Mouse (Mus musculus) liver, postnatal 0 days (tissue): ENCODE measurements around the gene Crp. TPM values are rescaled to one million over a fixed set of nuclear protein-coding genes. Genes with fewer than 3 reads are reported as not detected.

Experiments used
- ATAC-seq: fragments of 200-750 bp; cut with Nextera tagmentation; 2 replicates; pipeline ENCODE4 v1.8.0; 2017; ENCODE audit warnings: mild to moderate bottlenecking, moderate library complexity
- DNase-seq: peaks from one replicate; pipeline ENCODE4 v3.0.0-alpha.2; 2016
- H3K27ac ChIP-seq: fragments of 300-500 bp; sonication (generic); 2 replicates; pipeline ENCODE4 v1.5.1; 2014; ENCODE audit warnings: antibody characterized with exemption, moderate library complexity, mild to moderate bottlenecking, low read depth
- H3K27me3 ChIP-seq: fragments of 300-500 bp; sonication (generic); 2 replicates; pipeline ENCODE4 v1.6.1; 2014; ENCODE audit warnings: low read length, control low read depth, mixed read lengths; ENCODE audit not compliant: insufficient read depth
- H3K36me3 ChIP-seq: fragments of 300-500 bp; sonication (generic); replicated peaks from 2 replicates; pipeline ENCODE4 v1.6.1; 2014; ENCODE audit warnings: mild to moderate bottlenecking, control low read depth, low read length, moderate library complexity, mixed read lengths; ENCODE audit not compliant: insufficient read depth
- H3K4me1 ChIP-seq: fragments of 300-500 bp; sonication (generic); 2 replicates; pipeline ENCODE4 v1.6.1; 2014; ENCODE audit warnings: antibody characterized with exemption, mild to moderate bottlenecking, control low read depth; ENCODE audit not compliant: insufficient read depth
- H3K4me2 ChIP-seq: fragments of 300-500 bp; sonication (generic); 2 replicates; pipeline ENCODE4 v1.6.1; 2014; ENCODE audit warnings: low read depth, mild to moderate bottlenecking, low read length, moderate library complexity, mixed read lengths
- H3K4me3 ChIP-seq: fragments of 300-500 bp; sonication (generic); 2 replicates; pipeline ENCODE4 v1.5.1; 2014; ENCODE audit warnings: low read depth, low read length
- H3K9ac ChIP-seq: fragments of 300-500 bp; sonication (generic); replicated peaks from 2 replicates; pipeline ENCODE4 v1.6.1; 2014; ENCODE audit warnings: mild to moderate bottlenecking, moderate library complexity
- H3K9me3 ChIP-seq: fragments of 300-500 bp; sonication (generic); 2 replicates; pipeline ENCODE4 v1.6.1; 2016; ENCODE audit warnings: mild to moderate bottlenecking, control low read depth, low read length, mixed read lengths
- CTCF ChIP-seq: sonication (generic); IDR thresholded peaks from 2 replicates; pipeline ENCODE4 v1.5.1; 2016; ENCODE audit warnings: antibody characterized with exemption, low read depth
- EP300 ChIP-seq: IDR thresholded peaks from 2 replicates; pipeline ENCODE4 v1.6.1; 2016; ENCODE audit warnings: antibody characterized with exemption, low read depth, mild to moderate bottlenecking
- WGBS: fragments of 180-500 bp; shearing (Covaris S2); extraction: QIAGEN DNeasy Blood & Tissue Kit; methylation state at CpG from one replicate; pipeline ENCODE4 v1.1.7; 2014; ENCODE audit not compliant: insufficient replicate concordance; 5-methylcytosine and 5-hydroxymethylcytosine counted together
- polyA plus RNA-seq: library from polyadenylated mRNA; unstranded; fragments of >200 nt; fragmentation: Nextera tagmentation; extraction: Ambion mirVana; gene quantifications from 2 replicates; pipeline ENCODE4 v1.2.1, GENCODE M21; 2015

Crp gene
- polyA plus RNA-seq, 1 experiment from 2014 or later, result 340 TPM

DNA sequence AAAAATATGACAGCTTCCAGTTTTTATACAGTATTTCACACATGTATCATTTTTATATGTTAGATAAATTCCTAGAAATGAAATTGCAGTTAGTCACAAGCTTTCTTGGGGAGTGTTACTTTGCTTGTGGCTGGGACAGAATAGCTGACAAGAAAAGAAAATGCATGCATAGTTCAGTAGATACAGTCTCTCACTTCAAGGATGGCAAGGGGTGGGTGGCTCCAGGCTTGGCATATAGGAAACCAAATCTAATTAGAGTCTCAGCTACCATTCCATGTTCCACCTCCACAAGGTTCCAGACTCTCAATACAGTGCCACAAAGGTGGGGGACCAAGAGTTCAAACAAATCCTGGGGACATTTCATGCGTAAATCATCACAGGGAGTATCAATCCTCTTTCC is 61.7 kb downstream of the Crp start:
- TF ChIP-seq CTCF, result no peak
- TF ChIP-seq EP300, result no peak
- Histone ChIP-seq H3K27me3 (no peaks in the 10 kb centered on the region), H3K9me3 (no peaks in the 10 kb centered on the region), H3K4me2 (no peak overlapping the region), H3K36me3 (no peaks in the 10 kb centered on the region), H3K27ac (no peak overlapping the region), H3K9ac (no peak overlapping the region), H3K4me1 (no peaks in the 10 kb centered on the region), H3K4me3 (no peak overlapping the region)
- 72% methylated on average over 1 of the region's 1 CpGs for WGBS
- DNase-seq (no peak), ATAC-seq (no peak)

DNA sequence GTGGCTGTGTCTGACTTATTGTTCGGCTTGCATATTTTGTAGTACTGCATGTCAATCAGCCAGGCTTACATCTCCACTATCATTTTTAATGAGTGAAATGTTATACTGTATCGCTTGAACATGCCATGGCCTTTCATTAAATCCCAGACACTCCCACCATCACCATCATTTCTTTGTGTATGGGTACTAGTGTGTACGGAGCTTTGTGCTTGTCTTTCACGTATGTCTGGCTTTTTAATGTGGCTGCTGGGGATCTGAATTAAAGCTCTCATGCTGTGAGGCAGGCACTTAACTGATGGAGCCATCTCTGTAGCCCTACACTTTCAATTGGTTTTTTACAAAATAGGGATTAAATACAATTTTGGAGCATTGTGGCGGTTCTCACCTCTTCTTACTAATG is 81.3 kb downstream of the Crp start:
- Histone ChIP-seq H3K36me3 (no peaks in the 10 kb centered on the region), H3K27ac (no peak overlapping the region), H3K27me3 (no peaks in the 10 kb centered on the region), H3K4me3 (no peak overlapping the region), H3K4me2 (no peak overlapping the region), H3K4me1 (no peaks in the 10 kb centered on the region), H3K9ac (no peak overlapping the region), H3K9me3 (no peaks in the 10 kb centered on the region)
- ATAC-seq, result no peak
- 79% methylated on average over 5 of the region's 5 CpGs for WGBS
- no peak for TF ChIP-seq CTCF
- TF ChIP-seq EP300, result no peak
- DNase-seq, result no peak

DNA sequence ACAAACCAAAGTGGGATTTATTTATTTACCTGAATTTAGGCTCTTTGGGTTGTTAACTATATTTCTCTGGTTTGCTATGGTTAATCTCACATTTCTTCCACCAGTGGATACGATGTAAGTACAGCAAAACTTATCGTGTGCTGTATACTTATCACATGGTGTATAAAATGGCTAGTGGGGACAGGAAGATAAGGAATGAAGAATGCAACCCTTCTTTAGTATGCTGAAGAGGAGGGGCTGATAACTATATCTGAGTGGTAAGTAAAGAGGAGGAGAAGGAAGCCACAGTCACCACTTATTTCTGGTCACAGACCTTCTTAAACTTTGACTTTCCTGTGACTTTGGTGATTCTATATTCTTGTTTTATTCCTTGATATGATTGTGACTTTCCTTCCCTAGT is 87.5 kb downstream of the Crp start:
- TF ChIP-seq CTCF (no peak), EP300 (no peak)
- Histone ChIP-seq H3K36me3 (no peaks in the 10 kb centered on the region), H3K9ac (no peak overlapping the region), H3K9me3 (no peaks in the 10 kb centered on the region), H3K27me3 (no peaks in the 10 kb centered on the region), H3K27ac (no peak overlapping the region), H3K4me1 (no peaks in the 10 kb centered on the region), H3K4me3 (no peak overlapping the region), H3K4me2 (no peak overlapping the region)
- whole genome bisulfite sequencing, result 52% methylated on average over 2 of the region's 2 CpGs
- ATAC-seq, result no peak
- no peak for DNase-seq

DNA sequence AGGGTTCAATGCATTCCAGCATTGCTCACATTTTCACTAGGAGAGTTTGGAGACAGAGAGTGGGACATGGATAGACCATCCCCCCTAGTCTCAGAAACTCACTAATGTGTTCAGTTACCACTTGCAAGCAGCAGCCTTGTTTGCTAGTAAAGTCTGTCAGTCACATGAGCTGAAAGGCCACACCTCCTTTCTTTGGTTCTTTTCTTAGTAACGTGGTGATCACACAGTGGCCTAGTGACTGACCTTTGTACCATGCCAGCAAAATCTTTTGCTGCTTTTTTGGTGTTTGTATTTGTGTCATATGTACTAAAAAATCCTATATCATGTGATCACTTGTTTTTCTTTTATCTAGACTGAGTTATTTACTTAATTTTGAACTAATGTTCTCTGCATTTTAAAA is 88.0 kb downstream of the Crp start:
- 34% methylated on average over 1 of the region's 1 CpGs for WGBS
- H3K9ac ChIP-seq, result no peak overlapping the region
- H3K9me3 ChIP-seq, result no peaks in the 10 kb centered on the region
- no peaks in the 10 kb centered on the region for H3K4me1 ChIP-seq
- H3K4me3 ChIP-seq, result no peak overlapping the region
- ATAC-seq, result peak; percentile 69
- no peaks in the 10 kb centered on the region for H3K27me3 ChIP-seq
- no peak overlapping the region for H3K4me2 ChIP-seq
- no peak overlapping the region for H3K27ac ChIP-seq
- TF ChIP-seq EP300, result no peak
- TF ChIP-seq CTCF, result no peak
- no peaks in the 10 kb centered on the region for H3K36me3 ChIP-seq
- DNase-seq, result no peak

DNA sequence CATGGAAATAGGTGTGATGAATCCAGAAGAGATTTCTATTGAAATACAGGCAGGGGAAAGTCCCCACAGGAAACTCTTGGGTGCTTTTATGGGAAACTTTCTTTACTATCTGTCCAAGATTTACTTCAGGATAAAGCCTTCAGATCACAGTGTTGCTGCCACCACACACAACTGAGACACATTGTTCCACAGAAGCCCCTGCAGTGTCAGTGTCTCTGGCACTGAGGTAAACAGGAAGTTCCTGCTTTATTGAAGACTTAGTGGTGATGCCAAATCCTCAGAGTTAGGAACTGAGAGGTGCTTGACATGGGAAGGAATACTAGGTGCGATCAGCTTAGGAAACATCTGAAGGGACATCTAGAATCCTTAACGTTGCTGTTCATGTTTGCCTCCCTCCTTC is 131.1 kb downstream of the Crp start:
- H3K4me2 ChIP-seq, result no peak overlapping the region
- TF ChIP-seq EP300 (no peak), CTCF (no peak)
- H3K4me1 ChIP-seq, result no peaks in the 10 kb centered on the region
- H3K4me3 ChIP-seq, result no peak overlapping the region
- H3K27ac ChIP-seq, result no peak overlapping the region
- H3K27me3 ChIP-seq, result no peaks in the 10 kb centered on the region
- no peak for ATAC-seq
- no peak overlapping the region for H3K9ac ChIP-seq
- WGBS, result 72% methylated on average over 2 of the region's 2 CpGs
- DNase-seq, result no peak
- H3K9me3 ChIP-seq, result no peaks in the 10 kb centered on the region
- H3K36me3 ChIP-seq, result no peaks in the 10 kb centered on the region

DNA sequence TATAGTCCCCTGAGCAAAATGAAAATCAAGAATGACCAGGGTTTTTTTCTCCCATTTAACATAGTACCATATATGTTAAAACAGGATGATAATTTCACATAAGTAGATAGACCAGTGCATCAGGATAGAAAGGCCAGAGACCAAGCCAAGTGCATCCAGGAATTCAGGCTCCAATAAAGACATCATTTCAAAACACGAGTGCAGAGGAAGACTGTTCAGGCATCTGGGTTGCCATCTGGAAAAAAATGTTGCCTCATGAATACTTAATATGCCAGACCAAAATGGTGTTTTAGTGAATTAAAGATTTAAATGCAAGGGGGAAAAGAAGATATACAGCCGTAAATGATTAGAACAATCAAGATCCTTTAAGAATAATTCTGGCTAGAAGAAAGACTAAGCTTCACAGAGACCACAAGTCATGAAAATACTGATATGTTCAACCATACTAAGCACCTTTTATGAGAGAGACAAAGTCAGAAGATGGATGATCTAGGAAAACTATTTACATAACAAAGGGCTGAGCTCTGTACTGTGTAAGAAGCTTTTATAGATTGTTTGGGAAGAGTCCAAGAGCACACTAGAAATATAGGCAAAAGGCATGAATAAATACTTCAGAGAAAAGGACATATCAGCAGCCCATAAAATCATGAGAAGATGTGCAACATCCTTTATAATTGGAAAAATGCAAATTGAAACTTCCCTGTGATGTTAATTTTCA is 149.3 kb downstream of the Crp start:
- DNase-seq (no peak), ATAC-seq (no peak)
- 71% methylated on average over 2 of the region's 2 CpGs for WGBS
- Histone ChIP-seq H3K27ac (no peak overlapping the region), H3K9ac (no peak overlapping the region), H3K4me3 (no peak overlapping the region), H3K9me3 (no peaks in the 10 kb centered on the region), H3K4me1 (no peaks in the 10 kb centered on the region), H3K27me3 (no peaks in the 10 kb centered on the region), H3K36me3 (no peaks in the 10 kb centered on the region), H3K4me2 (no peak overlapping the region)
- no peak for TF ChIP-seq EP300
- TF ChIP-seq CTCF, result no peak
